Mouse (Mus musculus) liver, adult 2 months (tissue): ENCODE results near the gene Zdhhc1.

Experiments used
- CTCF ChIP-seq: fragments of 200-500 bp; IDR thresholded peaks from 2 replicates; pipeline ENCODE4 v1.5.1; 2011; ENCODE audit warnings: low read depth, low read length, control low read depth
- POLR2A ChIP-seq: fragments of 200-500 bp; IDR thresholded peaks from 2 replicates; pipeline ENCODE4 v1.6.1; 2011; ENCODE audit warnings: low read length, control low read depth; ENCODE audit not compliant: insufficient read depth; ENCODE audit errors: extremely low read depth

GRCm38 (mm10) chr8:105438865-105439264, 57.8 kb downstream of the Zdhhc1 start:
- TF ChIP-seq CTCF (peak; percentile 53), POLR2A (no peak)
